Mouse (Mus musculus) forebrain, postnatal 0 days (tissue): ENCODE results near the gene Gm10563. TPM values are rescaled to one million over a fixed set of nuclear protein-coding genes. Genes with fewer than 3 reads are reported as not detected.
"Not testable (repeated sequence)": the region's sequence is repeated elsewhere in the genome, so short reads cannot be mapped to it uniquely, and the experiment has no call there.

Experiments
- ATAC-seq: fragments of 200-750 bp; cut with Nextera tagmentation; 2 replicates; pipeline ENCODE4 v1.8.0; 2017; ENCODE audit warnings: mild to moderate bottlenecking, moderate library complexity
- DNase-seq: peaks from one replicate; pipeline ENCODE4 v3.0.0-alpha.2; 2015
- H3K27ac ChIP-seq: fragments of 300-500 bp; sonication (generic); 2 replicates; pipeline ENCODE4 v1.5.1; 2014; ENCODE audit warnings: low read depth, mild to moderate bottlenecking, antibody characterized with exemption, low read length, moderate library complexity, mixed read lengths
- H3K27me3 ChIP-seq: fragments of 300-500 bp; sonication (generic); 2 replicates; pipeline ENCODE4 v1.6.1; 2014; ENCODE audit warnings: mild to moderate bottlenecking, low read length, mixed read lengths; ENCODE audit not compliant: insufficient read depth
- H3K36me3 ChIP-seq: fragments of 300-500 bp; sonication (generic); 2 replicates; pipeline ENCODE4 v1.6.1; 2014; ENCODE audit warnings: mild to moderate bottlenecking, moderate library complexity; ENCODE audit not compliant: insufficient read depth
- H3K4me1 ChIP-seq: fragments of 300-500 bp; sonication (generic); 2 replicates; pipeline ENCODE4 v1.6.1; 2014; ENCODE audit warnings: antibody characterized with exemption; ENCODE audit not compliant: insufficient read depth
- H3K4me2 ChIP-seq: fragments of 300-500 bp; sonication (generic); 2 replicates; pipeline ENCODE4 v1.6.1; 2014; ENCODE audit warnings: low read depth, mild to moderate bottlenecking, moderate library complexity
- H3K4me3 ChIP-seq: fragments of 300-500 bp; sonication (generic); 2 replicates; pipeline ENCODE4 v1.5.1; 2014; ENCODE audit warnings: low read depth, low read length, mixed read lengths
- H3K9ac ChIP-seq: fragments of 300-500 bp; sonication (generic); 2 replicates; pipeline ENCODE4 v1.6.1; 2014; ENCODE audit warnings: mild to moderate bottlenecking
- H3K9me3 ChIP-seq: fragments of 300-500 bp; sonication (generic); 2 replicates; pipeline ENCODE4 v1.6.1; 2016; ENCODE audit warnings: low read length
- CTCF ChIP-seq: sonication (generic); IDR thresholded peaks from 2 replicates; pipeline ENCODE4 v1.5.1; 2016; ENCODE audit warnings: antibody characterized with exemption, control low read depth, low read depth
- WGBS: fragments of 180-500 bp; shearing (Covaris S2); extraction: QIAGEN DNeasy Blood & Tissue Kit; methylation state at CpG from one replicate; pipeline ENCODE4 v1.1.7; 2014; 5-methylcytosine and 5-hydroxymethylcytosine counted together
- polyA plus RNA-seq: library from polyadenylated mRNA; unstranded; fragments of >200 nt; fragmentation: Nextera tagmentation; extraction: Ambion mirVana; gene quantifications from 2 replicates; pipeline ENCODE4 v1.2.1, GENCODE M21; 2015
- total RNA-seq: library from RNA; depleted of rRNA; stranded (reverse); fragments of >200 nt; gene quantifications from 2 replicates; pipeline ENCODE4 v1.2.3, GENCODE M21; 2014

Gm10563 gene
- total and polyA plus RNA-seq, 2 experiments from 2014 or later = not detected

- ATAC-seq (peak; percentile 72), DNase-seq (peak; percentile 58)
- peak; percentile 68 for TF ChIP-seq CTCF
- Histone ChIP-seq H3K36me3 (no peaks in the 10 kb centered on the region), H3K9me3 (no peaks in the 10 kb centered on the region), H3K9ac (no peak overlapping the region), H3K4me3 (no peak overlapping the region), H3K27me3 (no peaks in the 10 kb centered on the region), H3K4me2 (no peak overlapping the region), H3K4me1 (no peaks in the 10 kb centered on the region), H3K27ac (no peak overlapping the region)
- 57% methylated on average over 2 of the region's 2 CpGs for WGBS
These were observed 30.8 kb upstream of the Gm10563 start for GRCm38 (mm10) chr4:155675991-155676390.

DNA sequence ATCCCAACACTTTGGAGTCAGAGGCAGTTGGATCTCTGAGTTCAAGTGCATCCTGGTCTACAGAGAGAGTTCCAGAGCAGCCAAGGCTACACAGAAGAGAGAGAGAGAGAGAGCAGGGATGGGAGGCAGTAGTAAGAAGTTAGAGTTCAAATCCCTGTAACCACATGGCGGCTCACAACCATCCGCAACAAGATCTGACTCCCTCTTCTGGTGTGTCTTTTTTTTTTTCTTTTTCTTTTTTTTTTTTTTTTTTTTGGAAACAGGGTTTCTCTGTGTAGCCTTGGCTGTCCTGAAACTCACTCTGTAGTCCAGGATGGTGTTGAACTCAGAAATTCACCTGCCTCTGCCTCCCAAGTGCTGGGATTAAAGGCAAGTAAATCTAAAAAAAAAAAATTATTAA, 26.9 kb upstream of the Gm10563 start:
- H3K27ac ChIP-seq = no peak overlapping the region
- WGBS = 63% methylated on average over 2 of the region's 2 CpGs
- H3K4me1 ChIP-seq = peaks cover 6% of the 10 kb centered on the region; the same call in 1 of the 2 replicates
- no peaks in the 10 kb centered on the region for H3K9me3 ChIP-seq
- H3K4me3 ChIP-seq = no peak overlapping the region
- DNase-seq (no peak), ATAC-seq (no peak)
- no peak for TF ChIP-seq CTCF
- H3K9ac ChIP-seq = no peak overlapping the region
- no peaks in the 10 kb centered on the region for H3K36me3 ChIP-seq
- no peaks in the 10 kb centered on the region for H3K27me3 ChIP-seq
- H3K4me2 ChIP-seq = no peak overlapping the region

- not testable (repeated sequence) for H3K9ac ChIP-seq, DNase-seq, H3K27me3 ChIP-seq, H3K4me2 ChIP-seq, H3K4me3 ChIP-seq, H3K4me1 ChIP-seq, H3K36me3 ChIP-seq, ATAC-seq, H3K27ac ChIP-seq, H3K9me3 ChIP-seq
- 59% methylated on average over 4 of the region's 4 CpGs for WGBS
These were observed 25.0 kb upstream of the Gm10563 start for GRCm38 (mm10) chr4:155670236-155670635.

GRCm38 (mm10) chr4:155669598-155670075, 24.4 kb upstream of the Gm10563 start:
- ATAC-seq (no peak), DNase-seq (no peak)
- peak overlapping the region; percentile 69 for H3K4me3 ChIP-seq
- H3K27me3 ChIP-seq = no peaks in the 10 kb centered on the region
- no peak overlapping the region for H3K9ac ChIP-seq
- peak overlapping the region; percentile 83 for H3K4me2 ChIP-seq
- H3K36me3 ChIP-seq = peaks cover 12% of the 10 kb centered on the region
- no peak for TF ChIP-seq CTCF
- WGBS = under 1% methylated on average over 8 of the region's 8 CpGs
- H3K27ac ChIP-seq = 0 out of 2 replicates have a peak overlapping the region, but pooled peaks have one; percentile 78
- H3K9me3 ChIP-seq = no peaks in the 10 kb centered on the region
- peaks cover 6% of the 10 kb centered on the region; the same call in 1 of the 2 replicates for H3K4me1 ChIP-seq

GRCm38 (mm10) chr4:155668689-155669597, 23.7 kb upstream of the Gm10563 start, which contains the start of gene Mib2:
Gene Mib2 (minus strand): TSS chr4:155669198.
- Histone ChIP-seq H3K36me3 (peaks cover 16% of the 10 kb centered on the region), H3K9me3 (no peaks in the 10 kb centered on the region), H3K4me1 (peaks cover 6% of the 10 kb centered on the region; the same call in 1 of the 2 replicates), H3K27me3 (no peaks in the 10 kb centered on the region), H3K4me3 (peak within 1 kb of the TSS; percentile 69), H3K9ac (peak within 1 kb of the TSS; percentile 83), H3K4me2 (peak within 1 kb of the TSS; percentile 83), H3K27ac (peak within 1 kb of the TSS; percentile 78)
- peak; percentile 30 for TF ChIP-seq CTCF
- peak; percentile 99 for DNase-seq
- ATAC-seq = peak; percentile 99
- 3% methylated on average over 73 of the region's 73 CpGs for WGBS

GRCm38 (mm10) chr4:155666903-155667302, 21.7 kb upstream of the Gm10563 start:
- no peak for TF ChIP-seq CTCF
- H3K27me3 ChIP-seq = no peaks in the 10 kb centered on the region
- no peak overlapping the region for H3K9ac ChIP-seq
- H3K36me3 ChIP-seq = peaks cover 22% of the 10 kb centered on the region
- no peak for DNase-seq
- no peak for ATAC-seq
- H3K4me1 ChIP-seq = peaks cover 6% of the 10 kb centered on the region; the same call in 1 of the 2 replicates
- no peak overlapping the region for H3K4me3 ChIP-seq
- no peak overlapping the region for H3K27ac ChIP-seq
- H3K4me2 ChIP-seq = no peak overlapping the region
- no peaks in the 10 kb centered on the region for H3K9me3 ChIP-seq

DNA sequence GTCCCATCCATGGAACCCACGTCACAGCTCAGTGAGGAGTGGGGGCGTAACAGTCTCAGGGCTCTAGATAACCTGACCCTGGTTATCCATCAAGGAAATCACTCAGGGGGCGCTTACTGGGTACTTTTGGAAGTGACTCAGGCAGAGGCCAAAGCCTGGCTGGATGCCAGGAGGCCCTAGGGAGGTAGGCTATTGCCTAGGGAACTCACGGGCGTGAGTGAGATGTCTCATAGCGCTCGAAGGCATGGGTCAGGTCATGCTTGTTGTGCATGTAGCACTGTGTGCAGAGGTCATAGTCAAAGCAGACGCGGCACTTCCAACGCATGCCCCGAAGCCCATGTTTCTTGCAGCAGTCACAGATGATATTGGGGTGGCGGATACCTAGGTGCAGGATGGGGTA, 15.4 kb upstream of the Gm10563 start:
- no peak overlapping the region for H3K4me3 ChIP-seq
- H3K27me3 ChIP-seq = peaks cover 5% of the 10 kb centered on the region; the same call in 1 of the 2 replicates
- no peak overlapping the region for H3K4me2 ChIP-seq
- peaks cover 61% of the 10 kb centered on the region for H3K36me3 ChIP-seq
- no peak overlapping the region for H3K27ac ChIP-seq
- no peak for TF ChIP-seq CTCF
- no peaks in the 10 kb centered on the region for H3K9me3 ChIP-seq
- H3K9ac ChIP-seq = no peak overlapping the region
- WGBS = 85% methylated on average over 12 of the region's 12 CpGs
- DNase-seq (no peak), ATAC-seq (no peak)
- no peaks in the 10 kb centered on the region for H3K4me1 ChIP-seq
